Mouse (Mus musculus) embryonic facial prominence, embryonic 15.5 days (tissue): Measurements from ENCODE around the gene Napsa. TPM values are rescaled to one million over a fixed set of nuclear protein-coding genes. Genes with fewer than 3 reads are reported as not detected.

Experiments used
- ATAC-seq: fragments of 200-750 bp; cut with Nextera tagmentation; 2 replicates; pipeline ENCODE4 v1.8.0; 2017; ENCODE audit warnings: low read depth, moderate TSS enrichment; ENCODE audit not compliant: insufficient number of reproducible peaks, low FRiP score, low TSS enrichment
- H3K27ac ChIP-seq: fragments of 300-500 bp; sonication (generic); replicated peaks from 2 replicates; pipeline ENCODE4 v1.5.1; 2015; ENCODE audit warnings: mild to moderate bottlenecking, inconsistent platforms
- H3K27me3 ChIP-seq: fragments of 300-500 bp; sonication (generic); 2 replicates; pipeline ENCODE4 v1.6.1; 2015; ENCODE audit warnings: inconsistent platforms
- H3K36me3 ChIP-seq: fragments of 300-500 bp; sonication (generic); 2 replicates; pipeline ENCODE4 v1.6.1; 2015; ENCODE audit warnings: mild to moderate bottlenecking, inconsistent platforms
- H3K4me1 ChIP-seq: fragments of 300-500 bp; sonication (generic); 2 replicates; pipeline ENCODE4 v1.6.1; 2015; ENCODE audit warnings: inconsistent platforms
- H3K4me2 ChIP-seq: fragments of 300-500 bp; sonication (generic); replicated peaks from 2 replicates; pipeline ENCODE4 v1.6.1; 2015; ENCODE audit warnings: mild to moderate bottlenecking, inconsistent platforms
- H3K4me3 ChIP-seq: fragments of 300-500 bp; sonication (generic); replicated peaks from 2 replicates; pipeline ENCODE4 v1.5.1; 2015; ENCODE audit warnings: mild to moderate bottlenecking, inconsistent platforms
- H3K9ac ChIP-seq: fragments of 300-500 bp; sonication (generic); 2 replicates; pipeline ENCODE4 v1.6.1; 2015; ENCODE audit warnings: inconsistent platforms
- H3K9me3 ChIP-seq: fragments of 300-500 bp; sonication (generic); replicated peaks from 2 replicates; pipeline ENCODE4 v1.6.1; 2016; ENCODE audit warnings: inconsistent platforms
- WGBS: fragments of 180-500 bp; shearing (Covaris S2); methylation state at CpG from one replicate; pipeline ENCODE4 v1.1.7; 2015; 5-methylcytosine and 5-hydroxymethylcytosine counted together
- polyA plus RNA-seq: library from polyadenylated mRNA; unstranded; fragments of >200 nt; fragmentation: Nextera tagmentation; extraction: Ambion mirVana; gene quantifications from 2 replicates; pipeline ENCODE4 v1.2.1, GENCODE M21; 2015

Gene Napsa
- polyA plus RNA-seq, 1 experiment from 2014 or later = 2.9 TPM

GRCm38 (mm10) chr7:44617059-44617458 is 44.9 kb downstream of the Napsa start:
- 0 out of 2 replicates have a peak, but pooled peaks cover 4% of the 10 kb centered on the region for H3K4me1 ChIP-seq
- 76% methylated on average over 3 of the region's 3 CpGs for WGBS
- peaks cover 20% of the 10 kb centered on the region for H3K27me3 ChIP-seq
- ATAC-seq = no peak
- H3K4me3 ChIP-seq = no peak overlapping the region
- no peaks in the 10 kb centered on the region for H3K36me3 ChIP-seq
- no peak overlapping the region for H3K9ac ChIP-seq
- no peaks in the 10 kb centered on the region for H3K9me3 ChIP-seq
- no peak overlapping the region for H3K27ac ChIP-seq
- no peak overlapping the region for H3K4me2 ChIP-seq

DNA sequence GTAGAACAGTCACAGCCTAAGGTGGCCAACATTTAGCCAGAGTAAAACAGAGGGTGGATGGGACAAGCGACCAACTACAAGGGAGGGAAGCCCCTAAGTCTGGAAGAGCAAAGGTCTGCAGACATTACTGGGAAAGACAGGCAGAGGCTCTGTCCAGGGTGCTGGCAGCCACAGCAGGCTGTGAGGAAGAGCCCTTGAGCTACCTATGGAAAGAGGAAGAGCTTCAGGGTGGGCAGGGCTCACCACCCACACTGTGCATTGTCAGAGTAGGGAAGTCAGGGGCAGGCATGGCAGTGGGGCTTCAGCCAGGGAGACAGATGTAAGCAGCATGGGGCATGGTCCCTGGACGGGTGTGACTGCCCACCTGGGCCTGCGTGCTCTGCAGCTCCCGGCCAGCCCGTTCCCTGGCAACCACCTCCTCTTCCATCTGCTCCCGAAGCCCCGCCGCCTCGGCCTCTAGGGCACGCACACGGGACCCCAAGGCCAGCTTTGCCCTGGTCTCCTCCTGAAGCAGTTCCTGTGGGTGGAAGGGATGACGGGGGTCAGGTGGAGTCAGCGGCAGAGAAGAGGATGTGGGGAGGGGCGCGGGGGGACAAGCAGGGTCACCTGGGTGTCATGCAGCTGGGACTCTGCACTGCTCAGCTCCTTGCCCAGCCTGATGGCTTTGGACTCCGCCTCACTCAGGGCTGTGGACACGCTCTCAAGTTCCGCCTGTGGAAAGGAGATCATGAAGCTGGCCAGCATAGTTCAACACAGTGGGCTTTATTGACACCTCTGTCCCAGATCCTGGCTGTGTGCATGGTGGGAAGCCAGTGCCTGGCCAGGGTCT is 51.7 kb downstream of the Napsa start:
- no peak overlapping the region for H3K4me3 ChIP-seq
- 41% methylated on average over 18 of the region's 18 CpGs for WGBS
- H3K27ac ChIP-seq = no peak overlapping the region

DNA sequence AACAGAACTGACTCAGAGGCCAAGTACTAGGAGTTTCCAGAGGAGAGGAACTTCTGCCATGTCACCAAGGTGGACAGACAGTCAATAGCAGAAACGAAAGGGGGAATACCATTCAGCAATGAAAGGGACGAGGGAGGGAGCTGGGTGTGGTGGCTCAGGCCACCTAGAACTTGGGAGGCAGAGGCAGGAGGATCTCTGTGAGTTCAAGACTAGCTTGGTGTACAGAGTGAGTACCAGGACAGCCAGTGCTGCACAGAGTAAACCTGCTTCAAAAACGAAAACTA is 52.3 kb downstream of the Napsa start:
- WGBS = 78% methylated on average over 3 of the region's 3 CpGs
- Histone ChIP-seq H3K4me3 (no peak overlapping the region), H3K9me3 (no peaks in the 10 kb centered on the region), H3K36me3 (no peaks in the 10 kb centered on the region), H3K27me3 (no peaks in the 10 kb centered on the region), H3K4me2 (no peak overlapping the region), H3K27ac (no peak overlapping the region), H3K9ac (no peak overlapping the region), H3K4me1 (no peaks in the 10 kb centered on the region)
- no peak for ATAC-seq

More for the DNA sequence above, 51.7 kb downstream of the Napsa start:
- H3K9me3 ChIP-seq = no peaks in the 10 kb centered on the region
- no peaks in the 10 kb centered on the region for H3K27me3 ChIP-seq
- H3K36me3 ChIP-seq = no peaks in the 10 kb centered on the region
- H3K9ac ChIP-seq = no peak overlapping the region
- H3K4me2 ChIP-seq = no peak overlapping the region
- no peaks in the 10 kb centered on the region for H3K4me1 ChIP-seq
- no peak for ATAC-seq

GRCm38 (mm10) chr7:44624828-44625227 is 52.6 kb downstream of the Napsa start:
- Histone ChIP-seq H3K4me3 (no peak overlapping the region), H3K27ac (no peak overlapping the region), H3K4me1 (no peaks in the 10 kb centered on the region), H3K9me3 (no peaks in the 10 kb centered on the region), H3K27me3 (no peaks in the 10 kb centered on the region), H3K36me3 (no peaks in the 10 kb centered on the region), H3K9ac (no peak overlapping the region), H3K4me2 (no peak overlapping the region)
- WGBS = 55% methylated on average over 14 of the region's 14 CpGs
- ATAC-seq = no peak

DNA sequence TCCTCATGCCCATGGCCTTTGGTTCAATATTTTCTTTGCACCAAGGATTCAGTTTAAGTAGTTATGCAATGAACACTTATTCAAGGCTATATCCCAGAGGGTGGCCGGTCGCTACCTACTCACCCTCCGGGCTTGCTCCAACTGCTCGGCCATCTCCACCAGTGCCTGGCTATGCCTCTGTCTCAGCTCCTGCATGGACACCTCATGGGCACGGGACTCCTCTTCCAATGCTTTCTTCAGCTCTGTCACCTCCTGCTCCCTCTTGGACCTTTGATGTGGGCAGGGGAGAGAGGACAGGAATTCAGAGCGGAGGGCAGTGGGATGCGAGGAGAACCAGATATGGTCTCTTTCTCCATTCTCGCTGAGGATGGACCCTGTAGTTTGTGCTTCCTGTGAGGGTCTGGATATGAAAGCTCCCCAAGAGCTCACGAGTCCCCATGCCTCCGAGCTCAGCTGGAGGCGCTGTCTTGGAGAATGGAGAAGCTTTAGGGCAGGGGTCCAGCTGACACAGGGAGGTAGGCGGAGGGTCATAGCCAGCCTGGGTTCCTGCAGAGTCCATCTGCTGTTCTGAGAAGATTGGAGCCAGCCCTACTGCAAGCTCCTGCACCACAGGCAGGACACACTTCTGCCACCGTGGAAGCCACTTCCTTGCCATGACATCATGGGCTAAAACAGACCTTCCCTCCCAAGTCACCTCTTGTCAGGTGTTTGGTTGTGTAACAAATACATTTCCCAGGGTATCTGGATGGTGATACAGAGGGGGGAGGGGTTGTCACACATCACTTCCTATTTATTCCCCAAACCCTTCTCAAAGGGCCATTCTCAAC is 53.3 kb downstream of the Napsa start:
- no peaks in the 10 kb centered on the region for H3K9me3 ChIP-seq
- ATAC-seq = no peak
- no peak overlapping the region for H3K27ac ChIP-seq
- no peak overlapping the region for H3K4me3 ChIP-seq
- 86% methylated on average over 13 of the region's 13 CpGs for WGBS
- H3K36me3 ChIP-seq = no peaks in the 10 kb centered on the region
- H3K9ac ChIP-seq = no peak overlapping the region
- no peak overlapping the region for H3K4me2 ChIP-seq
- H3K27me3 ChIP-seq = no peaks in the 10 kb centered on the region
- H3K4me1 ChIP-seq = no peaks in the 10 kb centered on the region

DNA sequence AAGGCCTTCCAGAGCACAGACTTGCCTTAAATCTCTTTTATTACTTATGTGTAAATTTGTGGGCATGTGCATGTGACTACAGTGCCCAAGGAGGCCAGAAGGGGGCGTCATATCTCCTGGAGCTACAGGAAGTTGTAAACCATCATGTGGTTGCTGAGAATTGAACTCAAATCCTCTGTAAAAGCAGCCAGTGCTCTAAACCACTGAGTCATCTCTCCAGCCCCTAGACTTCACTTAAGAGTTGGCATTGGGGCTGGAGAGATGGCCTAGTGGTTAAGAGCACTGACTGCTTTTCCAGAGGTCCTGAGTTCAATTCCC is 53.8 kb downstream of the Napsa start:
- no peak overlapping the region for H3K27ac ChIP-seq
- 61% methylated on average over 1 of the region's 1 CpGs for WGBS
- H3K4me1 ChIP-seq = no peaks in the 10 kb centered on the region
- H3K4me3 ChIP-seq = no peak overlapping the region
- H3K9ac ChIP-seq = no peak overlapping the region
- no peaks in the 10 kb centered on the region for H3K9me3 ChIP-seq
- ATAC-seq = no peak
- no peak overlapping the region for H3K4me2 ChIP-seq
- H3K27me3 ChIP-seq = no peaks in the 10 kb centered on the region
- H3K36me3 ChIP-seq = no peaks in the 10 kb centered on the region

DNA sequence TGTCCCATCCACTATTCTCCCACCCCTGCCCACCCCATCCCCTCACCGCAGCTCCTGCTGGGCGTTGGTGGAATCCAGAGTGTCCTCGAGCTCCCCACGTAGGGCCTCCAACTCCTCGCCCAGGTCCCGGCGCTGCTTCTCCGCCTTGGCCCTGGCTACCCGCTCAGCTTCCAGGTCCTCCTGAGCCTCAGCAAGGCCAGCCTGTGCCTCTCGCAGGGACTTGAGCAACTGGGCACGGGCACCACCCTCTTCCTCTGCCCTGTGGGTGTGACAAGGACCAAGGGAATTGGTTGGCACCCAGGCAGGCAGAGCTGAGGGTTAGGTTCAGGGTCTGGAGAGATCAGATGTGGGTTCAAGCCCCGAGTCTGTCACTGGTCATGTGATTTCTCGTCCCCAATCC is 54.8 kb downstream of the Napsa start:
- Histone ChIP-seq H3K4me2 (no peak overlapping the region), H3K9me3 (no peaks in the 10 kb centered on the region), H3K4me1 (no peaks in the 10 kb centered on the region), H3K4me3 (no peak overlapping the region), H3K27ac (no peak overlapping the region), H3K36me3 (no peaks in the 10 kb centered on the region), H3K9ac (no peak overlapping the region), H3K27me3 (no peaks in the 10 kb centered on the region; the same call in 1 of the 2 replicates)
- no peak for ATAC-seq
- WGBS = 82% methylated on average over 13 of the region's 13 CpGs

- Histone ChIP-seq H3K9me3 (no peaks in the 10 kb centered on the region), H3K27ac (no peak overlapping the region), H3K4me3 (no peak overlapping the region), H3K27me3 (no peaks in the 10 kb centered on the region; the same call in 1 of the 2 replicates), H3K9ac (no peak overlapping the region), H3K4me2 (no peak overlapping the region), H3K36me3 (no peaks in the 10 kb centered on the region), H3K4me1 (no peaks in the 10 kb centered on the region)
- no peak for ATAC-seq
- WGBS = 82% methylated on average over 15 of the region's 15 CpGs
These were observed 56.3 kb downstream of the Napsa start for GRCm38 (mm10) chr7:44628402-44629034.

- no peak for ATAC-seq
- WGBS = 71% methylated on average over 13 of the region's 13 CpGs
These were observed 58.3 kb downstream of the Napsa start for GRCm38 (mm10) chr7:44630437-44630836.

DNA sequence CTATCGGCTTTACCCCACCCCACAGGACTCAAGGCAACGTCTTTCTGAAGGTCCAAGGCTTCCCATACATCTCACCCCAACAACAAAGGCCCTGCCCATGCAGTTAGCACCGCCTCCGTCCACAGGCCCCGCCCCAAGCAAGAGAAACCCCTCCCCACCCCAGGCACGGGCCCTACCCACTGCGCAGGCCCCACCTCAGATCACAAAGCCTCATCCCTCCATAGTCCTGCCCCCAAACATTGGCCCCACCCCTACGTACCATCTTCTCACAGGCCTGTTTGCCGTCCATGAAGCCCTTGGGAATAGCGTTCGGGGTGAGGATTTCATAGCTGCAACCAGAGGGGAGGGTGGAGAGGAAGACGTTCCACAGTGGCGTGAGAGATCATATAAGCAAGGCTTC is 60.5 kb downstream of the Napsa start:
- Histone ChIP-seq H3K36me3 (no peaks in the 10 kb centered on the region), H3K4me1 (no peaks in the 10 kb centered on the region), H3K4me2 (no peak overlapping the region), H3K9me3 (no peaks in the 10 kb centered on the region), H3K4me3 (no peak overlapping the region), H3K27ac (no peak overlapping the region), H3K27me3 (peaks cover 3% of the 10 kb centered on the region; the same call in 1 of the 2 replicates), H3K9ac (no peak overlapping the region)
- WGBS = 28% methylated on average over 13 of the region's 13 CpGs
- ATAC-seq = no peak

More at GRCm38 (mm10) chr7:44630437-44630836, 58.3 kb downstream of the Napsa start:
- peaks cover 3% of the 10 kb centered on the region; the same call in 1 of the 2 replicates for H3K27me3 ChIP-seq
- H3K4me3 ChIP-seq = no peak overlapping the region
- H3K9ac ChIP-seq = no peak overlapping the region
- H3K4me2 ChIP-seq = no peak overlapping the region
- H3K27ac ChIP-seq = no peak overlapping the region
- H3K9me3 ChIP-seq = no peaks in the 10 kb centered on the region
- no peaks in the 10 kb centered on the region for H3K36me3 ChIP-seq
- H3K4me1 ChIP-seq = no peaks in the 10 kb centered on the region

- no peak overlapping the region for H3K9ac ChIP-seq
- no peaks in the 10 kb centered on the region for H3K9me3 ChIP-seq
- no peak for ATAC-seq
- no peak overlapping the region for H3K4me2 ChIP-seq
- H3K27ac ChIP-seq = no peak overlapping the region
- peaks cover 7% of the 10 kb centered on the region for H3K27me3 ChIP-seq
- no peak overlapping the region for H3K4me3 ChIP-seq
- H3K4me1 ChIP-seq = no peaks in the 10 kb centered on the region
- H3K36me3 ChIP-seq = no peaks in the 10 kb centered on the region
- 15% methylated on average over 15 of the region's 15 CpGs for WGBS
These were observed 61.2 kb downstream of the Napsa start for GRCm38 (mm10) chr7:44633407-44633806.
